Mouse (Mus musculus) urinary bladder, postnatal 25 days (tissue): Measurements from ENCODE around the gene Pno1.

ENCODE experiments used
- DNase-seq: peaks from one replicate; pipeline ENCODE4 v3.0.0; 2022; ENCODE audit warnings: low spot score

Pno1 gene

GRCm38 (mm10) chr11:17176638-17177037 is 34.7 kb downstream of the Pno1 start:
- no peak for DNase-seq

GRCm38 (mm10) chr11:17172300-17172699 is 39.1 kb downstream of the Pno1 start:
- no peak for DNase-seq

GRCm38 (mm10) chr11:17170938-17171729 is 40.2 kb downstream of the Pno1 start:
- no peak for DNase-seq

GRCm38 (mm10) chr11:17169262-17169661 is 42.1 kb downstream of the Pno1 start:
- no peak for DNase-seq

GRCm38 (mm10) chr11:17166627-17167026 is 44.7 kb downstream of the Pno1 start:
- no peak for DNase-seq

- DNase-seq: no peak
These were observed 47.4 kb downstream of the Pno1 start for GRCm38 (mm10) chr11:17163956-17164355.

DNA sequence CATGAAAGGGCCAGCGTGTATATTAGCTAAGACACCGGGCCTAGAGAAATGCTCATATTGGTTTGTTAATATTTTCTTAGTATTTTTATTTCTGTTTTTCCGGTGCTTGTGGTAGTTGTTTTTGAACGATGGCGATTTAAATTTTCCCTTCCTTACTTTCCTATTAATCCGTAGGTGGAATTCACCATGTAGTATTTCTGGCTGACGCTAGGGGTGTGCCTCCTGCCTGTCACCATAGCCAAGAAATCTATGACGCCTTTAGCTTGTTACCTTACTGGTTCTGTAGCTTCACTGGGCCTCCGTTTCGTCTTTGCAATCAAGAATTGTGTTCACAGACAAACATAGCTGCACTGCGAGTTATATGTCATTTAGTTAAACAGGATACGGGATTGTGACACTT is 51.1 kb downstream of the Pno1 start:
- peak; percentile 22 for DNase-seq

DNA sequence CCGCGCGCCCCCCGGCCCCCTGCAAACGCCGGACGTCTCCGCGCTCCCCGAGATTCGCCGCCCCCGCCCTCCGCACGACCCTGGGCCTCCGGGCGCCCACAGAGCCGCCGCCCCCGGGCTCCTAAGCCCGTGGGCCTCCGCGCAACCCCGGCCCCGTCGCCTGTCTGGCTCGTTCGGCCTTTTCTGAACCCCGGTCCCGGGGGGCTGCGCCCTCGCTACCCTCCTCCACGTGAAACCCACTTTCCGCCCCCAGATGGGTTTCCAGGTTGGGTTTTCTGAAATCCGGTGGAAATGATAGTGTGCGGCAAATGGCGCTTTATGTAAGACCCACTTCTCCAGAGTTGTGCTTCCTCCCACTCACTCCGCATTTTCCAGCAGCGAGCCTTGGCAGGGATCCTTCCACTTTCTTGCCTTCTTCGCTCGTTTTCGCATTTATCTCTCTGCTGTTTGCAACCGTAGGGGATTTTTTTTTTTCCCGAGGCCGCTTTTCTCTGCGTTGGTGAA is 51.6 kb downstream of the Pno1 start:
- DNase-seq: peak; percentile 32

GRCm38 (mm10) chr11:17158858-17159737 is 52.3 kb downstream of the Pno1 start, which contains the start of gene Ppp3r1:
Gene Ppp3r1 (plus strand): TSS chr11:17159263.
- DNase-seq: peak; percentile 97
